Mouse (Mus musculus) stomach, postnatal 0 days (tissue): ENCODE measurements around the gene Cav2. TPM values are rescaled to one million over a fixed set of nuclear protein-coding genes. Genes with fewer than 3 reads are reported as not detected.

Experiments
- ATAC-seq: fragments of 200-750 bp; cut with Nextera tagmentation; 2 replicates; pipeline ENCODE4 v1.8.0; 2017; ENCODE audit not compliant: low FRiP score, low TSS enrichment
- DNase-seq: peaks from one replicate; pipeline ENCODE4 v3.0.0-alpha.2; 2016; ENCODE audit warnings: low spot score
- H3K27ac ChIP-seq: fragments of 300-500 bp; sonication (generic); replicated peaks from 2 replicates; pipeline ENCODE4 v1.5.1; 2014; ENCODE audit warnings: mild to moderate bottlenecking, control low read depth
- H3K27me3 ChIP-seq: fragments of 300-500 bp; sonication (generic); 2 replicates; pipeline ENCODE4 v1.6.1; 2014; ENCODE audit warnings: low read length; ENCODE audit not compliant: control insufficient read depth, insufficient read depth
- H3K36me3 ChIP-seq: fragments of 300-500 bp; sonication (generic); 2 replicates; pipeline ENCODE4 v1.6.1; 2014; ENCODE audit warnings: low read length, mixed read lengths; ENCODE audit not compliant: control insufficient read depth, insufficient read depth
- H3K4me1 ChIP-seq: fragments of 300-500 bp; sonication (generic); replicated peaks from 2 replicates; pipeline ENCODE4 v1.6.1; 2014; ENCODE audit warnings: antibody characterized with exemption; ENCODE audit not compliant: control insufficient read depth, insufficient read depth
- H3K4me2 ChIP-seq: fragments of 300-500 bp; sonication (generic); replicated peaks from 2 replicates; pipeline ENCODE4 v1.6.1; 2014; ENCODE audit warnings: low read depth, mild to moderate bottlenecking, control low read depth, moderate library complexity
- H3K4me3 ChIP-seq: fragments of 300-500 bp; sonication (generic); 2 replicates; pipeline ENCODE4 v1.5.1; 2014; ENCODE audit warnings: low read depth, low read length, control low read depth
- H3K9ac ChIP-seq: fragments of 300-500 bp; sonication (generic); 2 replicates; pipeline ENCODE4 v1.6.1; 2014; ENCODE audit warnings: mild to moderate bottlenecking, low read length, control low read depth, mixed read lengths
- H3K9me3 ChIP-seq: fragments of 300-500 bp; sonication (generic); 2 replicates; pipeline ENCODE4 v1.6.1; 2016; ENCODE audit warnings: low read length; ENCODE audit not compliant: control insufficient read depth
- CTCF ChIP-seq: IDR thresholded peaks from 2 replicates; pipeline ENCODE4 v1.5.1; 2016; ENCODE audit warnings: antibody characterized with exemption, low read depth, mild to moderate bottlenecking, moderate library complexity
- EP300 ChIP-seq: optimal IDR thresholded peaks from 2 replicates; pipeline ENCODE3; 2016; ENCODE audit warnings: antibody characterized with exemption
- WGBS: fragments of 180-500 bp; shearing (Covaris S2); extraction: QIAGEN DNeasy Blood & Tissue Kit; methylation state at CpG from one replicate; pipeline ENCODE4 v1.1.7; 2014; 5-methylcytosine and 5-hydroxymethylcytosine counted together
- polyA plus RNA-seq: library from polyadenylated mRNA; unstranded; fragments of >200 nt; fragmentation: Nextera tagmentation; extraction: Ambion mirVana; gene quantifications from 2 replicates; pipeline ENCODE4 v1.2.1, GENCODE M21; 2015

Gene Cav2
- polyA plus RNA-seq, 1 experiment from 2014 or later, result 63.5 TPM

GRCm38 (mm10) chr6:17305954-17306601, 25.1 kb downstream of the Cav2 start, which contains the start of gene Cav1:
Cav1 (plus strand) TSS chr6:17306335.
- peaks cover 3% of the 10 kb centered on the region; the same call in 1 of the 2 replicates for H3K4me1 ChIP-seq
- peak within 1 kb of the TSS; percentile 77 for H3K4me2 ChIP-seq
- under 1% methylated on average over 26 of the region's 26 CpGs for WGBS
- no peaks in the 10 kb centered on the region for H3K27me3 ChIP-seq
- ATAC-seq (peak; percentile 83), DNase-seq (peak; percentile 71)
- H3K36me3 ChIP-seq, result no peaks in the 10 kb centered on the region
- peak within 1 kb of the TSS; percentile 64 for H3K4me3 ChIP-seq
- H3K27ac ChIP-seq, result peak within 1 kb of the TSS; percentile 94
- no peaks in the 10 kb centered on the region for H3K9me3 ChIP-seq
- no peak for TF ChIP-seq EP300
- TF ChIP-seq CTCF, result peak; percentile 50
- H3K9ac ChIP-seq, result peak within 1 kb of the TSS; percentile 77

DNA sequence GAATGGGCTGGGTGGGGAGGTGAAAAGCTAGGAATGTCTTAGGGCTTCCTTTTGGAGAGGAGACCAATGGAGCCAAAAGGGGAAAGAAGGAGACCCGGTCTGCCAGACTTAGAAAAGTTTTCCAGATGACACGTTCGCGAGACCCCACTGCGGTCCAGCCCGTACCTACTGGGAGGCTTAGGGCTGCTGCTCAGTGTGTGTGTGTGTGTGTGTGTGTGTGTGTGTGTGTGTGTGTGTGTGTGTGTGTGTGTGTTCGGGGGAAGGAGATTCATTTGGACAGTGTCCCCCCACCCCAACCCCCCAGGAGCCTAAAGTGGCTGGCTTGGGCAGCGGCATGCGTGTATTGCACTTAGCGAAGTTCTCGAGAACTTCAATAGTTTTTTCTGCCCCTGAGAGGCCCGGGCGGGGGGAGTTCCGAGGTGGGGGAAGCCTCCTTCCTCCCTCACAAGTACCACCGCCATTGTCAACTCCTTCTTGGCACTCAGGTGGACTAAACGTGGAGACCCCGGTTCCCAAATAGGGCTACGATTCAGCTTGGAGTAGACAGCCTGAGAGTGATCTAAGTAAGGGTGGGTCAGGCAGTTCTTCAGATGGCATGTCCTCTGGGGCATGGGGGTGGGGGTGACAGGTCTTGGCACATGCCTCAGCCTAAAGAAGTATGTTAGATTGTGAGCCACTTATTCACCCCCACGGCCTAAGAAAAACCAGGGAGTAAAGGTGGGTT, 25.8 kb downstream of the Cav2 start:
- ATAC-seq (peak; percentile 11; the same call in 1 of the 2 replicates), DNase-seq (peak; percentile 31)
- Histone ChIP-seq H3K27ac (peak overlapping the region; percentile 94), H3K4me3 (peak overlapping the region; percentile 64), H3K9me3 (no peaks in the 10 kb centered on the region), H3K27me3 (no peaks in the 10 kb centered on the region), H3K4me1 (peaks cover 3% of the 10 kb centered on the region; the same call in 1 of the 2 replicates), H3K9ac (peak overlapping the region; percentile 77), H3K36me3 (no peaks in the 10 kb centered on the region), H3K4me2 (peak overlapping the region; percentile 77)
- 0% methylated on average over 19 of the region's 19 CpGs for WGBS
- TF ChIP-seq CTCF (no peak), EP300 (no peak)

DNA sequence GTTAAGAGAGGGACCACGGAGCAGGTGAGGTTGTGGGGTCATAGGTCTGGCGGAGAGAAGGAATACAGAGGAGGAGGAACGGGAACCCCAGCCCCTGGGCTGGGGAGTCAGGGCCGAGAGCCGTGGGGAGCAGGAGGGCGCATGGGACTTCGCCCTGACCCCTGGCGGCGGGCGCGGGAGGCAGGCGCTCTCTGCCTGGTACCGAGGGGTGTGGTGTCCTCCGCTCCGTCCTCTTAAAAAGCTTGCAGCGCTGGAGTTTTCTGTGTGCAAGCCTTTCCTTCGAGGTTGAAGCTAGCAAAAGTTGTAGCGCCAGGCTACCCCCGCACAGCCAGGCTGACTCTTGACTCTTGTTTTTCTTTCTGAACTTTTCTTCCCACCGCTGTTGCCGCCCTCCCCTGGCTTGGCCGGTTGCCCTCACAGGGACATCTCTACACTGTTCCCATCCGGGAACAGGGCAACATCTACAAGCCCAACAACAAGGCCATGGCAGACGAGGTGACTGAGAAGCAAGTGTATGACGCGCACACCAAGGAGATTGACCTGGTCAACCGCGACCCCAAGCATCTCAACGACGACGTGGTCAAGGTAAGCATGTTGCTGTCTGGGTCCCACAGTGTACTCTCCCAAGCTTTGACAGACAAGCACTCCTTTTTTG, 26.6 kb downstream of the Cav2 start:
- peaks cover 3% of the 10 kb centered on the region; the same call in 1 of the 2 replicates for H3K4me1 ChIP-seq
- peak overlapping the region; percentile 64 for H3K4me3 ChIP-seq
- DNase-seq, result peak; percentile 80
- H3K9me3 ChIP-seq, result no peaks in the 10 kb centered on the region
- peak; percentile 84 for TF ChIP-seq CTCF
- TF ChIP-seq EP300, result no peak
- peak overlapping the region; percentile 94 for H3K27ac ChIP-seq
- H3K9ac ChIP-seq, result peak overlapping the region; percentile 77
- WGBS, result 4% methylated on average over 25 of the region's 31 CpGs
- peak overlapping the region; percentile 77 for H3K4me2 ChIP-seq
- no peaks in the 10 kb centered on the region for H3K27me3 ChIP-seq
- ATAC-seq, result peak; percentile 93
- no peaks in the 10 kb centered on the region for H3K36me3 ChIP-seq

- TF ChIP-seq CTCF (no peak), EP300 (no peak)
- 39% methylated on average over 2 of the region's 2 CpGs for WGBS
- H3K27ac ChIP-seq, result peak overlapping the region; percentile 35; the same call in 1 of the 2 replicates
- no peaks in the 10 kb centered on the region for H3K27me3 ChIP-seq
- H3K9me3 ChIP-seq, result no peaks in the 10 kb centered on the region
- peak overlapping the region; percentile 77 for H3K4me2 ChIP-seq
- ATAC-seq, result no peak
- peak overlapping the region; percentile 64 for H3K4me3 ChIP-seq
- DNase-seq, result no peak
- H3K4me1 ChIP-seq, result peaks cover 3% of the 10 kb centered on the region; the same call in 1 of the 2 replicates
- H3K36me3 ChIP-seq, result no peaks in the 10 kb centered on the region
- peak overlapping the region; percentile 48 for H3K9ac ChIP-seq
These were observed 27.7 kb downstream of the Cav2 start for GRCm38 (mm10) chr6:17308661-17309060.

DNA sequence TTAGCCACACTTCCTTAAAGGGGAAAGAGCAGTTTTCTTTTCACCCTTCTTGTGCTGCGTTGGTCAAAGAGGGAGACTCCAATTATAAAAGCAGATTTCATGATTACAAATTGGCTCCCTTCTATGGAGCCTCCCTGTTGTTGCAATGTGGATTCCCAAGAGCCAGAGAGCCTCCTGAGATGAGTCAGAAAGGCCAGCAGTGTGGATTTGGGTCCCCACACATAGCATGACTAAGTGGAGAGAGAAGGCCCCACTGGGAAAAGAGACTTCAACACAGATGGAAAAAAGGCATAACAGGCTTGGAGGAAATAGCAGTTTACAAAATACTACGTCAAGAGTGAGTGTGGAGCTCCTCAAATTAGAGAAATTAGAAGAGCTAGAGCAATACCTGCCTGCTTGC, 28.3 kb downstream of the Cav2 start:
- TF ChIP-seq EP300 (no peak), CTCF (no peak)
- H3K9me3 ChIP-seq, result no peaks in the 10 kb centered on the region
- peak overlapping the region; percentile 77 for H3K4me2 ChIP-seq
- H3K27me3 ChIP-seq, result no peaks in the 10 kb centered on the region
- 46% methylated on average over 2 of the region's 2 CpGs for WGBS
- H3K27ac ChIP-seq, result peak overlapping the region; percentile 35; the same call in 1 of the 2 replicates
- H3K9ac ChIP-seq, result peak overlapping the region; percentile 48
- H3K4me3 ChIP-seq, result peak overlapping the region; percentile 64
- H3K36me3 ChIP-seq, result no peaks in the 10 kb centered on the region
- no peak for DNase-seq
- no peak for ATAC-seq
- H3K4me1 ChIP-seq, result peaks cover 3% of the 10 kb centered on the region; the same call in 1 of the 2 replicates
